Mouse (Mus musculus) neural tube, embryonic 14.5 days (tissue): ENCODE results near the gene Rnaseh2c. TPM values are rescaled to one million over a fixed set of nuclear protein-coding genes. Genes with fewer than 3 reads are reported as not detected.

ENCODE experiments used
- ATAC-seq: fragments of 200-750 bp; cut with Nextera tagmentation; 2 replicates; pipeline ENCODE4 v1.8.0; 2017; ENCODE audit warnings: low read depth, mild to moderate bottlenecking, moderate TSS enrichment, moderate library complexity
- H3K27ac ChIP-seq: fragments of 300-500 bp; sonication (generic); 2 replicates; pipeline ENCODE4 v1.5.1; 2014; ENCODE audit warnings: low read depth, mild to moderate bottlenecking, control low read depth, low read length, moderate library complexity, mixed read lengths
- H3K27me3 ChIP-seq: fragments of 300-500 bp; sonication (generic); 2 replicates; pipeline ENCODE4 v1.6.1; 2014; ENCODE audit warnings: low read length; ENCODE audit not compliant: control insufficient read depth, insufficient read depth
- H3K36me3 ChIP-seq: fragments of 300-500 bp; sonication (generic); 2 replicates; pipeline ENCODE4 v1.6.1; 2014; ENCODE audit warnings: low read length, mixed read lengths; ENCODE audit not compliant: control insufficient read depth, insufficient read depth
- H3K4me1 ChIP-seq: fragments of 300-500 bp; sonication (generic); 2 replicates; pipeline ENCODE4 v1.6.1; 2014; ENCODE audit warnings: low read length; ENCODE audit not compliant: control insufficient read depth, insufficient read depth
- H3K4me2 ChIP-seq: fragments of 300-500 bp; sonication (generic); 2 replicates; pipeline ENCODE4 v1.6.1; 2014; ENCODE audit warnings: mild to moderate bottlenecking, low read depth, low read length, control low read depth
- H3K4me3 ChIP-seq: fragments of 300-500 bp; sonication (generic); 2 replicates; pipeline ENCODE4 v1.5.1; 2014; ENCODE audit warnings: low read depth, low read length, control low read depth, mixed read lengths
- H3K9ac ChIP-seq: fragments of 300-500 bp; sonication (generic); replicated peaks from 2 replicates; pipeline ENCODE4 v1.6.1; 2014; ENCODE audit warnings: low read depth, mild to moderate bottlenecking, control low read depth, low read length, mixed read lengths
- H3K9me3 ChIP-seq: fragments of 300-500 bp; sonication (generic); 2 replicates; pipeline ENCODE4 v1.6.1; 2016; ENCODE audit warnings: low read length; ENCODE audit not compliant: control insufficient read depth
- WGBS: fragments of 180-500 bp; shearing (Covaris S2); extraction: QIAGEN DNeasy Blood & Tissue Kit; methylation state at CpG from one replicate; pipeline ENCODE4 v1.1.7; 2014; 5-methylcytosine and 5-hydroxymethylcytosine counted together
- polyA plus RNA-seq: library from polyadenylated mRNA; unstranded; fragments of >200 nt; fragmentation: Nextera tagmentation; extraction: Ambion mirVana; gene quantifications from 2 replicates; pipeline ENCODE4 v1.2.1, GENCODE M21; 2014

Rnaseh2c gene
- polyA plus RNA-seq, 1 experiment from 2014 or later = 51.7 TPM

- peaks cover 59% of the 10 kb centered on the region for H3K27me3 ChIP-seq
- H3K4me2 ChIP-seq = peak overlapping the region; percentile 50; the same call in 1 of the 2 replicates
- no peak for ATAC-seq
- H3K9ac ChIP-seq = no peak overlapping the region
- no peaks in the 10 kb centered on the region for H3K9me3 ChIP-seq
- 16% methylated on average over 10 of the region's 10 CpGs for WGBS
- H3K4me1 ChIP-seq = peaks cover 12% of the 10 kb centered on the region
- H3K36me3 ChIP-seq = no peaks in the 10 kb centered on the region
- peak overlapping the region; percentile 27; the same call in 1 of the 2 replicates for H3K4me3 ChIP-seq
- H3K27ac ChIP-seq = no peak overlapping the region
These were observed 40.4 kb upstream of the Rnaseh2c start for GRCm38 (mm10) chr19:5561252-5561790.

DNA sequence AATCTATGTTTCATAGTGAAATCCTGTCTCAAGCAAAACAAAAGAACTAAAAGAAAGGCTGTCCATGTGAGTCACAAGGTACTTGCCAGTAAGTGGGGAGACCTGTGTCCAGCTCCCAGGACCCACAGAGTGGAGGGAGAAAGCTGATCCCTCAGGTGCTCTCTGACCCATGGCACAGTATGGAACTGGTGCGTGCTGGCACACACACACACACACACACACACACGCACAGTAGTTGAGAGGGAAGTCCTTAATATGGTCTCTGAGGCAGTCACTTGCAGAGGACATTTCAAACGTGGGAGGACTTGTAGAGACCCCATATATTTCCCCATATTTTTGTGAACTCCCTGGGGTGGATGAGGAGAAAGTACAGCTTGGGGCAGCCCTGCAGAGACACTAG lies 39.8 kb upstream of the Rnaseh2c start:
- no peak for ATAC-seq
- Histone ChIP-seq H3K9me3 (no peaks in the 10 kb centered on the region), H3K4me3 (no peak overlapping the region), H3K4me1 (peaks cover 14% of the 10 kb centered on the region), H3K36me3 (no peaks in the 10 kb centered on the region), H3K27me3 (peaks cover 55% of the 10 kb centered on the region), H3K4me2 (no peak overlapping the region), H3K9ac (no peak overlapping the region), H3K27ac (no peak overlapping the region)
- 53% methylated on average over 3 of the region's 3 CpGs for WGBS

DNA sequence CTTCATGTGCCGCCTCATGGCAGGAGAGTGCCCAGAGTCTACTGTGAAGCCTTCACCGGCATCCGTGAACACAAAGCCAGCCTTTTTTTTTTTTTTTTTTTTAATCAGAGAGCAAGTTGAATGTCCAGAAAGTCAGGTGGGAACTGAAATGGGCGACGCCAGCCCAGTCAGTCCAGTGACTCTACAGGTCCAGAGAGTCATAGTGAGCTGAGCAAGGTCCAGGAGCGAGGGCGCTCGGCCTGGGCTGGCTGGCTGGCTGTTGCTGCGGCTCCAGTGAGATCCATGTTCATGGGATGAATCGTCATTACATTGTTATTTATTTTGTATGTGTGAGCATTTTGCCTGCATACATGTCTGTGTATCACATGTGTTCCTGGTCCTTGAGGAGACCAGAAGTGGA lies 38.9 kb upstream of the Rnaseh2c start:
- Histone ChIP-seq H3K4me3 (no peak overlapping the region), H3K36me3 (no peaks in the 10 kb centered on the region), H3K27me3 (peaks cover 50% of the 10 kb centered on the region), H3K4me1 (peaks cover 19% of the 10 kb centered on the region), H3K9me3 (no peaks in the 10 kb centered on the region), H3K9ac (no peak overlapping the region), H3K4me2 (no peak overlapping the region), H3K27ac (no peak overlapping the region)
- ATAC-seq = no peak
- 89% methylated on average over 10 of the region's 10 CpGs for WGBS

DNA sequence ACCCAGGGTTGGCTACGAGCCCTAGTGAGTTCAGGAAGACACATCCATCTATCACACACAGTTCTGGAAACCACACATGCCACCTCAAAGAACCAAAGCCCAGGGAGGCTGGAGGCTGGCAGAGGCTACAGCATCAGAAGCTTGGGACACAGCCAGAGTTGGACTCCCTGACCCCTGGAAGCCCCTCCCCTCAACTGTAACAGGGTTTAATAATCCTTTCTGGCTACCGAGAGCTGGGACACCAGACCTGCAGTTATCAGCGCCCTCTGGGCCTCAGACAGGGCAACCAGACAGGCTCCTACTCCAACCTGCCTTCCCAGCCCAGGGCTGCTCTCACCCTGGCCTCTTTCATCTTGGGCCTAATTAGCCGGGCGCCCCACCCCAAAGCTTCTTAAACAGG lies 35.4 kb upstream of the Rnaseh2c start:
- ATAC-seq = no peak
- Histone ChIP-seq H3K36me3 (no peaks in the 10 kb centered on the region), H3K4me3 (no peak overlapping the region), H3K27ac (no peak overlapping the region), H3K27me3 (peaks cover 14% of the 10 kb centered on the region), H3K9me3 (no peaks in the 10 kb centered on the region), H3K9ac (no peak overlapping the region), H3K4me2 (no peak overlapping the region), H3K4me1 (0 out of 2 replicates have a peak, but pooled peaks cover 10% of the 10 kb centered on the region)
- WGBS = 49% methylated on average over 5 of the region's 5 CpGs

DNA sequence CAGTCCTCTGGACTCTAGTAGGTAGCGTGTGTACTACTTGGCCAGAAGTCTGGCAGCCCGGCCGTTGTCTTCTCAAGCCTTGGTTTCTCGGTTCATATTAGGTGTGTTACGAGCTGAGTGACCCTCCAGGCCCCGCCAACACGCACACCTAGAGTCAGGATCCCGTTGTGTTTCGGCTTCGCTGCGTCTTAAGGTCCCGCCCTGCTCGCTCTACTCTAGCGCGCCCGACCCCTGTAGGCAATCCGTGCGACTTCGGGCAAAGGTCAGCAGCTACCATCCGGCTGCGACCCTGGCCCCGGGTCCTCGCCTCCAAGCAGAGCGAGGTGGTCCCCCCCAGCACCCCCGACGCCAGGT lies 34.5 kb upstream of the Rnaseh2c start:
- peak; percentile 41 for ATAC-seq
- Histone ChIP-seq H3K4me2 (peak overlapping the region; percentile 85), H3K27me3 (peaks cover 6% of the 10 kb centered on the region), H3K9me3 (no peaks in the 10 kb centered on the region), H3K4me1 (0 out of 2 replicates have a peak, but pooled peaks cover 10% of the 10 kb centered on the region), H3K4me3 (peak overlapping the region; percentile 72), H3K36me3 (no peaks in the 10 kb centered on the region), H3K9ac (peak overlapping the region; percentile 78), H3K27ac (peak overlapping the region; percentile 85; the same call in 1 of the 2 replicates)
- WGBS = 2% methylated on average over 26 of the region's 26 CpGs

- peak within 1 kb of the TSS; percentile 85 for H3K27ac ChIP-seq
- H3K9ac ChIP-seq = peak within 1 kb of the TSS; percentile 78
- H3K4me2 ChIP-seq = peak within 1 kb of the TSS; percentile 85
- H3K27me3 ChIP-seq = peaks cover 3% of the 10 kb centered on the region; the same call in 1 of the 2 replicates
- H3K4me1 ChIP-seq = 0 out of 2 replicates have a peak, but pooled peaks cover 10% of the 10 kb centered on the region
- ATAC-seq = peak; percentile 90
- no peaks in the 10 kb centered on the region for H3K9me3 ChIP-seq
- H3K4me3 ChIP-seq = peak within 1 kb of the TSS; percentile 72
- under 1% methylated on average over 69 of the region's 102 CpGs for WGBS
- H3K36me3 ChIP-seq = no peaks in the 10 kb centered on the region
These were observed 33.9 kb upstream of the Rnaseh2c start, which contains the start of gene Ap5b1 for GRCm38 (mm10) chr19:5567534-5568469. Gene Ap5b1 (plus strand): TSS chr19:5568025.

DNA sequence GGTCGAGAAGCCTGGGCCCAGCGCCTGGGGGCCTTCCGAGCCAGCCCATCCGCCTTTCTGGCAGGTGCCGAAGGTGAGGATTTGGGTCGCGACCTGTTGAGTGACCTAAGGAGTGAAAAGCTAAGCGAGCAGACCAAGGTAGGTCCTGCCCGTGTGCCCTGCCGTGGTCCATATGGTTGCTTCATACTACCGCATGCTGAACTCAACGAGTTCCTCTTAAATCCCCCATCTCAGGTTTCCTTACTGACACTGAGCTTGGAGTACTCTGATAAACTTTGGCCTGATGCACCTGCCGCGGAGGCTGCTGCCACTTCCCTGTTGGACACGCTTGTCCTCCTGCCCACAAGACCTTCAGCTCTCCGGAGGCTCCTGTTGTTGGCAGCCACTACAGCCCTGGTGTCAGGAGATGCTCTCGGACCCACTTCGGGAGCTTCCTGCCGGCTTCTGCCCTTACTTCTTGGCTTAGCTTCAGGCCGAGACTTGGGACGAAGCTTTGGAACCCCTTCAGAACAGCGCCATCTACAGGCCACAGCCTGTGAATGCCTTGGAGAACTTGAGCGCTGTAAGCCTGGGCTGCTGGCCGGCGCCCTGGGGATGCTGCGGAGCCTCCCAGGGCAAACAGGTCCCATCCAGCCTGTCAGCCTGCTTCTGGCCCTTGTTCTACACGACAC lies 33.1 kb upstream of the Rnaseh2c start:
- Histone ChIP-seq H3K4me2 (peak overlapping the region; percentile 85), H3K9me3 (no peaks in the 10 kb centered on the region), H3K36me3 (no peaks in the 10 kb centered on the region), H3K27ac (no peak overlapping the region), H3K9ac (peak overlapping the region; percentile 78; the same call in 1 of the 2 replicates), H3K4me1 (0 out of 2 replicates have a peak, but pooled peaks cover 10% of the 10 kb centered on the region), H3K27me3 (no peaks in the 10 kb centered on the region; the same call in 1 of the 2 replicates), H3K4me3 (peak overlapping the region; percentile 72)
- ATAC-seq = no peak
- WGBS = 9% methylated on average over 27 of the region's 27 CpGs

DNA sequence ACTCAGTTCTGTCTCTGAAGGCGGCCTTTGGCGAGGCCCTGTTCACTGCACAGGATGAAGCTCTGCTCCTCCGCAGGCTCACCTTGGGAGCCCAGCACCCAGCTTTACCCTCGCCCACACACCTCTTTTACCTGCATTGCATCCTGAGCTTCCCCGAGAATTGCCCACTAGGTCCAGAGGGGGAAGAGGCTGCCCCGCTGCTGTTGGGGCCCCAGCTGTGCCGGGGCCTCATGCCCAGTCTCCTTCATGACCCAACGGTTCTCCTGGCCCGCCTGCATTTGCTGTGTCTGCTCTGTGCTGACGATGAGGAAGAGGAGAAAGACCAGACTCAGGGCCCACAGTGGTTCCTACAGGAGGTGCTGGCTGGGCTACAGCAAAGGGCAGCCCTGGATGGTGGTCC lies 32.2 kb upstream of the Rnaseh2c start:
- Histone ChIP-seq H3K36me3 (no peaks in the 10 kb centered on the region), H3K27ac (no peak overlapping the region), H3K4me2 (no peak overlapping the region), H3K27me3 (no peaks in the 10 kb centered on the region; the same call in 1 of the 2 replicates), H3K4me1 (0 out of 2 replicates have a peak, but pooled peaks cover 10% of the 10 kb centered on the region), H3K4me3 (no peak overlapping the region), H3K9me3 (no peaks in the 10 kb centered on the region), H3K9ac (no peak overlapping the region)
- ATAC-seq = no peak
- WGBS = 93% methylated on average over 10 of the region's 10 CpGs
